Mouse (Mus musculus): ENCODE measurements around the gene Tmem233.

Gene Tmem233

DNA sequence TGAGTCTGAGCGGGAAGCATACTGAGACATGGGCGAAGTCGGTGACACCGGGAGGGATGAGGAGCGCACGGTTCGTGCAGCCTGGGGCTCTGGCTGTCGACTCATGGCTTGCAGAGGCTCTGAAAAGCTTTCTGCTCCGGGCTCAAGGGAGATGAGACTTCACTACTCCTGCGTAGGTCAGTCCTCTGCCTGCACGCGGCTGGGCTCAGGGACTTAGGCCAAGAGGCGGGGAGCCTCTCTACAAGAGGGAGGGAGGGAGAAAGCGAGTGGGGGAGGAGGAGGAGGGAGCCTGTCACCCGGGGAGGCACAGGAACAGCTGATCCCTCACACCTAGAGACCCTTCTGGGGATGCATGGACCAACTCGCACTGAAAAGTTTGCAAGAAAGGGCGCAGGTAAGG lies at the start of gene Tmem233:
TSS of gene Tmem233 (minus strand) at position 164 of the 400 bp plus-strand sequence.
- no peak for DNase-seq

DNA sequence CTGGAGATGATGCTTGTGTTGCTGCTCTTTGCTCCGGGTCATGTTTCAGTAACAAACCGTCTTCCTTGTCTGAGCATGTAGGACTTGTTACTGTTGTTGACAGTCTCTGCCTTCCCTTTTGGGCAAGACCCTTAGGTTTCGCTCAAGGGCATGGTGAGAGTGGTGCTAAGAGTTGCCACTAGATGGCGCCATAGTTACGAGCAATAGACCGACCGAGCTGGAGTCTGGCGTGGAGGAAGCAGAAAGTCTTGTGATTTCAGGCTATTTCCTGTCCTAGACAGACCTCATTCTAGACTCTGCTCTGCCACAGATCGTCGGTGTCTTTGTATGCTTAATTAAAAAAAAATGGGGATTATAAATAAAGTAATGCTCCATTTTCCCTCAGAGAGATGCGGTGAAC lies 40.3 kb upstream of the Tmem233 start:
- peak; percentile 72 for DNase-seq

DNA sequence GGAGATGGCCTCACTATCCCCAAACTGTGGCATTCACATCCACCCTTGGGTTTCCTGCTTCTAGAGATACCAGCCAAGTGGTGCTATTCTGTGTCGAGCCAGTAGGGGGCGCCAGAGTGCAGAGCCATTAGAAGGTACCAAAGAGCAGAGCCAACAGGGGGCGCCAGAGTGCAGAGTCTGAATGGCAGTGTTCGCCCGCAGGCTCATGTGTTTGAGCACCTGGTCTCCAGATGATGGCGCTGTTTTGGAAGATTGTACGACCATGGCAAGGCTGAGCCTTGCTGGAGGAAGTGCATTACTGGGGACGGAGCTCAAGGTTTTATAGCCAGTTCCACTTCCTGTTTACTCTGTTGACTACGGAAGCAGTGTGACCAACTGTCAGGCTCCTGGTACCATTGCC lies 33.5 kb upstream of the Tmem233 start:
- peak; percentile 77 for DNase-seq

DNA sequence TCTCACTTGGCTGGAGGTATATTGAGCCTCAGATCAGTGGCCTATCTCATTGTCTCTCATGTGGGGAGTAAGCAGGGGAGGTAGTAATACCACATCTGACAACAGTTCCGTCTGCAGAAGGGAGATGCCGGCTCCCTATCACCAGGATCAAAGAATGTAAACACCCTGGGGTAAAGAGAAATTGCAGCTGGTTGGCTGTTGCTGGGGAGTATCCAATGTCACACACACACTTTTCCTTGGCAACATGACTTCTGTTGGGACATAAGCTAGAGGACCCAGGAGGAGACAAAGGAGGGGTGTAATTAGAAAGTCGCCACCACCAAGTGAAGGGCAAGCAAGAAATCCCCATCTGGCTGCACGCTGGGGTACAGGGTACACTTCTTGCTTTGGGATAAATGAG lies 33.1 kb upstream of the Tmem233 start:
- DNase-seq, result no peak

DNA sequence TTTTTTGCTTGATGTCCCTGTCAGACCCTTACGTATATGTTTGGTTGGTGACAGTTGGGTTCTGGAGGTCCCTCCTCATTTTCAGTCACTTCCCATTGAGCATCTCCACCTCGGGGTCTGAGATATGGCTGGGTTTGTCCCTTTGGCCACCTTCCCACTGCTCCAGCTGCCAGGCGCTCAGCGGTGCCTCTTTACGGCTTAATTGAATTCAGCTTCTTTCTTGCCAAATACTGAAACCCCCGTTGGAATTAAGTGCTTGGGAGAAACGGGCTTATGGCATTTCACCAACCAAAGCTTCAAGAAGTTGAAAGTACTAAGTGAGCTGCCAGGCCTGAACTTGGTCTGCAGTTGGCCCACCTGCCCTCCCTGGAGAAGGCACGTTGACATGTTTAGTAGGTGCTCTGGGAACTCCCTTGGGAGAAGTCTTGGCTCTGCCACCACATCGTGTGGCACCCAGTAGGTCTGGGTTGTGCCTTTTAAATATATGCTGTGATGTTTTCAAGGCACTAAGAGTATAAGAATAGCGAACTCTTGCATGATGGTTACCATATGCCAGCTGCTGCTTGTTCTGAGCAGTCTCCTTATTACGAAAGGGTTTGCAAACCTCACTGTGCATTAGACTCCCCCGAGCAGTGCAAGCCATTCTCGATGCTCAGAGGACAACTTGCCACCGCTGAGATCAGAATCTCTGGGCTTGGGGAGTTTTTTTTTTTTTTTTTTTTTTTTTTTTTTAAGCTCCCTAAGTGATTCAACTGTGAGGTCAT lies 32.2 kb upstream of the Tmem233 start:
- DNase-seq, result no peak

DNA sequence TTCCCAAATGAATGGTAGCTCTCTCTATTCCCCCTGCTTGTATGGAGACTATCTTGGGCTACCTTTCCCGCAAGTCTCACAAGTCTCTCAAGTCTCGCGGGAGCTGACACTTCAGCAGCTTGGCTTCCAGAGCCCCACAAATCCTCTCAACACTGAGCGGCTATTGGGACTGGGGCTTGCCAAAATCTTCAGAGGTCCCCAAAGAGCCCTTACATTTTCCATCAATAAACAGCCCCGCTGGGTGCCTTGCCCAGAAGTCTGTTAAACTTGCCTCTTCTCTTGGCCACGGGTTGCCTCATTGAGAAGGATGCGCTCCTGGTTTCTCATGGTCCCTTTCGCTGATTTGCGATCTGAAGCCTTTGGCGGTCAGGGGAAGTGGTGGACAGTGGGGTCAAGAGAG lies 25.6 kb upstream of the Tmem233 start:
- DNase-seq, result no peak

DNA sequence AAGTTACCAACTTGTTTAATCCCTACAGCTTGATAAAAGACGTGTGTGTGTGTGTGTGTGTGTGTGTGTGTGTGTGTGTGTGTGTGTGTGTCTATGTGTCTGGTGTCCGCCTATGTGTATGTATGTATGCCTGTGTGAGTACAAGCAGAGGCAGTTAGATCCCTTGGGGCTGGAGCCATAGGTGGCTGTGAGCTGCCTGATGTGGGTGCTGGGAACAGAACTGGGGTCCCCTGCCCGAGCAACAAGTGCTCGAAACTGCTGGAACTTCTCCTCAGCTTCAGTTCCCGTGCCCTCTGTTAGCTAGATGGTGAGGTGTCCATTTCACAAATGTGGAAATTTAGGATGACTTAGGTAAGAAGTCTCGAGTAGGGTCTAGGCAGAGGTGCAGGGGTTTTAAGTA lies 1.2 kb upstream of the Tmem233 start:
- no peak for DNase-seq

DNA sequence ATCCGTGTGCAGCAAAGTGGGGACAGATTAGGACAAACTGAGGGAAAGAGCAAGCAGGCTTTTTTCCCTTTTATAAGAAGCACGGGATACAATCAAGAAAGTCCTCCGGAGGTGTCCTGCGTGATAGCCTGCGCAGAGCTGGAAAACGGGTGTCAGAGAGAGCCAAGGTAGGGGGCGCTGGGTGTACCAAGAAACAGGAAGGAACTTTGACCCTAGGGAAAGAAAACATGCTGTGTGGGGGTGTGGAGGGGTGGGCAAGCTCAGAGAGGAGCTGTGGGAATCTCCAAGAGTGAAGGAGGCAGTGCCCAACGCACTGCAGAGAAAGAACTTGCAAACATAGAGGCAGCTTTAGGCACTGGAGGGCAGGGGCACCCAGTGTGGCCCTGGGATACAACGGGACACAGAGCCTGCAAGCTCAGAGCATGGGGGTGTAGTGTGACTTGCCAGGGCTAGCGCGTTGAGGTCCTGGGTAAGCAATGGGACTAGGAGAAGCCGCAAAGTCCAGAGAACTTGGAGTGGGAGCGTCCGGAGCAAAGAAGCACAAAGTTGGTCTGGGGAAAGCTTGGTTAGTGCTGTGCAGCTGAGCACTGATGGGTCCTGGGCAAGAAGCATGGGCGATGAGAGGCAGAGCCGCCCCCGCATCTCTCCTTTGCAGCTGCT lies 673 bp downstream of the Tmem233 start:
- no peak for DNase-seq

DNA sequence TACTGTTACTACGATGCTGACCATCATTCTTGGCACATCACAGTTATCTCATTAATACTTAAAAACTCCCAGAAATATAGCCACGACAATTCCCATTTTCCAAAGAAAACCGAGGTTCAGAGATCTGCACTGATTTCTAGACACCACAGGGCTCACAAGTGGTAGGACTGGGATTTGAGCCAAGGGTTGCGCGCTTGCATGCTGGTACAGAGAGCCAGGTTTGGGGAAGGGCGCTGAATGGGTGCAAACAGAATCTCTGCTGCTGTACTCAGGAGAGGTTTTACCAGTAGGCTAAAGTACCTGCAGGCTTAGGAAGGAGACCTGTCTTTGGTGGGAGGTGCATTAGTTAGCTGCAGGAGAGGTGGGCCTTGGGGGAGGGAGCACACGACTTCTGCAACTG lies 1.4 kb downstream of the Tmem233 start:
- no peak for DNase-seq

DNA sequence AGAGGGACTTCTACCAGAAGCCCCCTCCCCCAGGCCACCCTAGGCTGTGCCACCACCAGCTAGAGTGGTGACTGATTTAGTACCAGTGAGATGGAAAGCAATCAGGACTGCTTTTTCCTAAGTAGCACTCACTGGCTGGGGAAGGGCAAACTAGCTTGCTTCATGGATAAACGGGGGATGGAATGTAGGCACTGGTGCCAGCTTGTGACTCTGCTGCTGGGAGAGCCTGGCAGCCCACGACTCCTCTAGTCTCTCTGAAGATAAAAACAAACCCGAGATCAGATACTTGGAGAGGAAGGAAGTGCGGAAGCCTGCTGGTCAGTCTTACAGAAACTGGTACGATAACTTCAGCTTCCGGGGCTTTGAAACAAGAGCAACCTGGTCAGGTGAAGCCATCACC lies 2.3 kb downstream of the Tmem233 start:
- no peak for DNase-seq

DNA sequence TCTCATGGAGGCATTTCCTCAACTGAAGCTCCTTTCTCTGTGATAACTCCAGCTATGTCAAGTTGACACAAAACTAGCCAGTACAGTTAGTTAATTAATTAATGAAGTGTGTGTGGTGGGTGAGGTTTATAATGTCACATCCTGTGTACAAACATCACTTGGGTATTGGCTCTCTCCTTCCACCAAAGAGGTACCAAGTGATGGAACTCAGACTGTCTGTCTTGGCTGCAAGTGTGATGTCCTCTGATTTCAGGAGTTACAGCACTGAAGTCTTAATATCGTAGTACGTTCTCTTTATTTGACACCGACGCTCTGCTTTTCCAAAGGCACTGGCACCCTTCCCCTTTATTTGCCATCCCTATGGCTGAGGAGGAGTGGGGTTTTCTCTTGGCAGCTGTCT lies 13.4 kb downstream of the Tmem233 start:
- DNase-seq, result no peak

DNA sequence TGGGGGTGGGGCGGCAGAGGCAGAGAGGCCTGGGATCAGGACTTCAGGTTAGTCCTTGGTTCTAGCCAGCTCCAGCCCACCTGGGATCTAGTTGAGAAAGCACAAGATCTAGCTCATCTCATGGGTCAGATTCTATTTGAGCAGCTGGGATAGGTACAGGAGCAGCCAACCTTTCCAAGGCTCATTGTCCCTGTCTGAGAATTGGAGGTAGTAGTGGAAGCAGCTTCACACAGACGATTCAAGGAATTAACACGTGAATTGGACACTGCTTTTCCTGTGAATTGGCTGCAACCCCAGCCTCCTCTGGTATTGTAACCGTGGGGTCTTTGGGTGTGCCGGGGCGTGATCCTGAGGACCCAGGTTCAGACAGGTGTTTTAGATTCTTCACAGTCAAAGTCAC lies 30.2 kb downstream of the Tmem233 start:
- no peak for DNase-seq

DNA sequence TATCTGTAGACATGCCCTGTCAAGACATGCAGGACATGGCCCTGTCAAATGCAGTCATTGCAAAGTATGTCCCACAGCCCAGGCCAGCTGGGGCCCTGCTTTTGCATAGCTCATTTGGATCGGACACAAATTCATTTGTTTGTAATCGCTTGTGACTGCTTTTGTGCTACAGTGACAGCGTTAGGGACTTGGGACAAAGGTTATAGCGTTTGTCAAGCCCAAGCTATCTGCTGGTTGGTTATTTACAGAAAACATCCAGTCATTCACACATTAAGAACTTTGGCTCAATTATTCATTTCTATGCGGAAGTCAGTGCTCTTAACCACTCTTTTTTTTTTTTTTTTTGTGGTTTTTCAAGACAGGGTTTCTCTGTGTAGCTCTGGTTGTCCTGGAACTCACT lies 30.9 kb downstream of the Tmem233 start:
- no peak for DNase-seq

DNA sequence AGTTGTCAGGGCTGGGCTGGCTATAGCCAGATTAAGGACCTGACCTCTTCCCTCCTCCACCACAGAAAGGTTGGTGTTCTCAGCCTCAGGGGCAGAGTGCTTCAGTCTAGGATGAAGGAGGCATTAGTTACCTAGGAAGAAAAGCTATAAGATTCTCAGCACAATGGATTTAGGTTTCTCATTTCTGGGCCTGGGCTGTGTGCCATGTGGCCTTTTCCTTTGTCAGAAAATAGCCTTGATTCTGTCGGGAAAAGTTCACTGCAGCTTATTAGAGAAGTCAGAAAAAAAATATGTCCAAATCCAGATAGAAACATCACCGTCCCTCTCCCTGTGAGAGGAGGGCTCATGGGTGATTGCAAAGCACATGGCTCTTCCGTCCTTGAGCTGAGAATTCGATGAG lies 33.2 kb downstream of the Tmem233 start:
- no peak for DNase-seq

DNA sequence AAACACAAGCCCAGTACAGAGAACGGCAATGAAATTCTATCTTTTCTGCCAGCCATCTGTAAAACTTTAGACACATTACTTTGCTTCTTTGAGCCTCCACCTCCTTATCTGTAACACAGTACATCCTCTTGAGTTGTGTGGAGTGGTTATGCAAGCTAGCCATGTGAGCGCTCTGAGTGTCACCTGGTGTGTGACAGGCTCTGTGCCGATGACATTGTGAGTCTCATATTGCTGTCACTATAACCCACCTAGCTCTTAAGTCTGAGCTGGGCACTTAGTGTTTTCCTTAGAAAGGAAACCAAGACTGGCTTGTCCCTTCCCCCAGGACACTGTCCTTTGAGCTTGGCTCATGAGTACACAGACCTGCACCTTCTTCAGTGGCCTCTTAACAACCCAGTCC lies 34.7 kb downstream of the Tmem233 start:
- DNase-seq, result no peak

DNA sequence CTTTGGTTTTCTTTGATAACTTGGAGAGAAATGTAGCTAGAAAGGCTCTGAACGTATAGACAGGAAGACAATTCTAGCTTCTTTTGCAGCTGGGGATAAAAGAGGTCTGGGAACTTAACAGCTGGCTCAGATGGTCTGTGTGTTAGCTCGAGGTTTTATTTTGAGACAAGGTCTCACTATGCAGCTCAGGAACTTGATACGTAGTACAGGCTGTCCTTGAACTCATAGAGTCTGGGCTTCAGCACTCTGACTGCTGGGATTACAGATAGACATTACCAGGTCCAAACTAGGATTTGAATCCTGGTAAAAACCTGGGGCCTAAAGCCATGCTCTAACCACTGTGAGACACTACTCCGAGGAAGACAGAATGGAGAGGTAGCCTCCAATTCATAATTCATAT lies 36.8 kb downstream of the Tmem233 start:
- DNase-seq, result no peak

DNA sequence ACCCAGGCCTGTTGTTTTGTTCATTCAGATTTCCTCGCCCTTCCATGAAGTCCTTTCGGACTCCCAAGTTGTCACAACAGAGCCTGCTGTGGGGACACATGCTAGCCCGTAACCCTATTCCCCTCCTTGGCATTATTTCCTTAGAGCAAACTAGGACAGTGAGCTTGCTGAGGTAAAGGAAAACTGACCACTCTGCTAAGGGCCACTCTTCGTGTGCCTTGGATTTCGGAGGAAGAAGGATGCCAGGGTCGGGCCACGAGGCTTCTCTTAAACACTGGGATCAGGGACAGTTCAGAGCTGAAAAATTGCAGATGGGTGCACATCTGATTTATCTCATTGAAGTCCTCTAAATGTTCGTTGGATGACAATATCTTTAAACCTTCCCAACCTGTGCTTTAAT lies 37.5 kb downstream of the Tmem233 start:
- no peak for DNase-seq

DNA sequence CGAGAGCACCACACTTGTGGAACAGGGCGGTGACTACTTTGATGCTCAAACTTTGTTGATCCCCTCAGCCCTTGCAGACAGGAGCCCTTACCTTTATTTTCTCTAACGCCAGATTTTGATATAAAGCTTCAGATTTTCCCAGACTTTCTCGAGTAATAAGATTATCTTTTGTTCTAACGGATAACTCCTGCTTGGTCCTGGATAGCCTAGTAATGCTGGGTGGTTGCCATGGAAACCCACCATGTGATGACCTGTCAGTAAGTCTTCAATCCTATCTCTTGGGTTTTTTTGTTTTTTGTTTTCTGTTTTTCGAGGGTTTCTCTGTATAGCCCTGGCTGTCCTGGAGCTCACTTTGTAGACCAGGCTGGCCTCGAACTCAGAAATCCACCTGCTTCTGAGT lies 40.8 kb downstream of the Tmem233 start:
- DNase-seq, result no peak

DNA sequence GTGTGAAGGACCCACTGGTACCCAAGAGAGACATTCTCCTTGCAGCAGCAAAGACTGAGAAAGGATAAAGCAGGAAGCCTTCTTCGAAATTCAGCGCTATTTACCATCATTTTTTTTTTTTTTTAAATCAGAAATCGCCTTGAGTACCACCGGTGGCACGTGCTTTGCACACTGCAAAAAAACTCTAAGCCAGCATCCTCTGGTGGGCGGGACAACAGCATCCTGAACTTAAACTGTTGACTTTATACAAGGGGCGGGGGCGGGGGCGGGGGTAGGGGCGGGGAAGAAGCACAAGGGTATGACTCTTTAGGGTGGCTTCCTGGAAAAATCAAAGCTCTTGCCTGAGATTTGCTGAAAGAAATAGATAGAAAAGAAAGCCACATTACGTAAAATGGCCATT lies 43.3 kb downstream of the Tmem233 start:
- no peak for DNase-seq

DNA sequence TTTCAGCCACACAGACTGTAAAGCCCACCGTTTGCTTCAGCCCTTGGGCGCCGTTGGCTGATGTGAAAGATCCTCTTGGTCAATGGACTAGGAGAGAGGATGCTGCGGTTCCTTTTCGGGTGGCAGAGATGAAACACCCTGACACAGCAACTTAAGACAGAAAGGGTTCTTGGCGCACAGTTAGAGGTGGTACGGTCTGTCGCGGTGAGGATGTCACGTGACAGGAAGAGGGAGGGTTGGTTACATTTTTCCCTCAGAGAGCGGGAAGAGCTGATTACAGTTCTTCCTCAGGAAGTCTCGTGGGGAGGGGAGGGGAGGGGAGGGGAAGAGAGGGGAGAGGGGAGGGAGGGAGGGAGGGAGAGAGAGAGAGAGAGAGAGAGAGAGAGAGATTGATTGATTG lies 45.3 kb downstream of the Tmem233 start:
- no peak for DNase-seq

DNA sequence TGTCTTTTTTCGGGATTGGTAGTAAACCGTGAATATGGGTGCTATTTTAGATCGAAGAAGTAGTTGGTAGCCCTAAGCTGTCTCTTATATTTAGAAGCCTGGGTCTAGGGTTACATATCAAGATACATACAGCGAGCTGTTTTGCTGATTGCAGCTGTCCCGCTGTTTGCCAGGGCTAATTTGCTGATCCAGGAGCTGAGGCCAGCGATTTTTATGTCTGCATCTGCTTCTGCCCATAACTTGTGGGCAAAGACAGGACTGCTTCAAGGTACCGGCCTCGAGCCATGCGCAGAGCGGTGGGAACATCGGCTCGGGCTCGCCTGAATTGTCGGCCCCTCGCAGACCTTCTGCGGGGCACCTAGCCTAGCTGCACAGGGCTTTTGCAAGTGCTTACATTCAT lies 46.6 kb downstream of the Tmem233 start:
- DNase-seq, result no peak

DNA sequence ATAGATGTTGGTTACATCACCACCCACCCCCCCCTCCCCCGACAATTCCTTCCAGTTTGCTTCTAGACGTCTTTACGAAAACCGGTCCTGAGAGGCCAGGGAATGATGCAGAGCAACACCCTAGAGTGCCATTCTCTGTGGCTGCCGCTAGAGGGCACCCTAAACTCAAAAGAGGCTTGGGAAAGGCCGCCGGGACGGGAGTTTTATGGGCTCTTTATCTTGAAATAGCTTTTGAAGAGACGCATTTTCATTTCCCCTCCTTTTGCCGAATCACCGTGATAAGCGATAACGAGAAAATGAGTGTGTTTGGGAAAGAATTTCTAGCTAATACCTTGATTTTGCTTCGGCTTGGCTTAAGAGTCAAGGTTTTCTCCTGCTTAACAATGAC lies 51.9 kb downstream of the Tmem233 start:
- peak; percentile 86 for DNase-seq

DNA sequence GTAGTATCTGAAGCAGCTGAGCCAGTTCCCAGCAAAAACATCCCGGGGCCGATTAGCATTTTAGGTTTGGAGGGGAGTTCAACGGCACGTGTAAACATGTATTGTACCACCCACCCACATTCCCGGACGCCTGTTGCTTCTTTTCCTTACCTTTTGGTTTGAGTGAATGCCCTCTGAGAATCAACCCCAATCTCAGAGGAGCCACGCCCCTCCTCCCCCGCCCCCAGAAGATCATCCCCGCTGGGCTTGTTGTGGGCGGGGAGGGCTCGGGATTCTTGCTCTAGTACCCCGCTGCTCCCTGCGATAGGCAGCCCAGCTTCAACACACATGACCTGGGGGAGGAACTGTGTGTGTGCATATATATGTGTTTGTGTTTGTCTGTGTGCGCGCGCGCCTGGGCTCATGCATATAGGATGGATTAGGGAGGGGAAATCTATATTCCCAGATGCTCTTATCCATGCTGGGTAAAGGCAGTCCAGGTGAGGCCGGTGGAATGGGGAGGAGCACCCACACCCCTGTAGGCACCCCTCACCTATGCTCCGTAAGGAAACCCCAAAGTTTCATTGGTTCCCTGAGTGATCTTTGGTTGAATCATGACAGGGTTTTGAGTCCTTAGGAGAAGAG lies 52.4 kb downstream of the Tmem233 start:
- DNase-seq, result peak; percentile 68

DNA sequence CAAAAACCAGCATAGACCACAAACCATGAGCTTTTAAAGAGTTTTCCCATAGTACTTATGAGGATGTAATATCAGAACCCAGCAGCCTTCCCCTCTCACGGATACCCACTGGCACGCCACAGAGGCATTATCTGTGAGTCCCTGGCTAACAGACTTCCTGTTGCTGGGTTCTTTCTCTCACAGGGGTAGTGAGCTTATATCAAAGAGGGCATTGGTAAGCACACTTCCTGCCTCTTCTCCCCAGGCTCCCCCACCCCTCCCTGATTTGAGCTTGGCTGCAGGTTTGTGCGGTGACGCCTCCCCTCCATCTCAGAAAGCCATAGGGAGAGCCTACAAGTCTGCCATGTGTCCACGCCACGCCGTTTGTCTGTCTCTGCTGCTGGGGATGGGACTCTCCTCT lies 54.0 kb downstream of the Tmem233 start:
- peak; percentile 72 for DNase-seq

Measured in liver (tissue).